8 mouse cellular contexts compared by ENCODE assay signal in genomic region chr11:117384897-117385296, GRCm38 (mm10).
DNase-seq lines count a peak whose midpoint lies in the region; ATAC-seq lines count a peak whose summit lies in the region.

No protein-coding gene starts in this region.

- WGBS in intestine, embryonic 15.5 days, result 2% methylated on average over 16 of the region's 16 CpGs
- WGBS in midbrain, embryonic 12.5 days, result 1% methylated on average over 16 of the region's 16 CpGs

- H3K4me1 ChIP-seq in intestine, embryonic 15.5 days (replicated peaks), result peaks cover 15% of the 10 kb centered on the region
- peaks cover 20% of the 10 kb centered on the region for H3K4me1 ChIP-seq in midbrain, embryonic 12.5 days

- H3K27me3 ChIP-seq in intestine, embryonic 15.5 days (replicated peaks), result peaks cover 14% of the 10 kb centered on the region
- H3K27me3 ChIP-seq in midbrain, embryonic 12.5 days, result peaks cover 60% of the 10 kb centered on the region

- H3K4me2 ChIP-seq in intestine, embryonic 15.5 days (replicated peaks), result peak overlapping the region; percentile 32
- H3K4me2 ChIP-seq in midbrain, embryonic 12.5 days (replicated peaks), result no peak overlapping the region

- no peak overlapping the region for H3K9ac ChIP-seq in intestine, embryonic 15.5 days
- H3K9ac ChIP-seq in midbrain, embryonic 12.5 days (replicated peaks), result no peak overlapping the region

- intact Hi-C loops in left cerebral cortex, postnatal 14 days (cut with DNase I), result loop anchor here (5.0 kb wide), 1 partner anchor 437 kb away; no protein-coding TSS in a partner anchor

- peak; percentile 52 for ATAC-seq in intestine, embryonic 15.5 days
- ATAC-seq in midbrain, embryonic 12.5 days (ENCODE audit: low FRiP score, low read depth), result peak; percentile 74
- ATAC-seq in erythroblast, adult 5-6 weeks (replicated peaks; ENCODE audit: low FRiP score, poor library complexity, severe bottlenecking), result no peak

- DNase-seq in adrenal gland, postnatal 10 days, result peak; percentile 95
- peak; percentile 87 for DNase-seq in embryo, embryonic 11.5 days (ENCODE audit: low read depth, low spot score)
- peak; percentile 77 to 88 for DNase-seq in gastrocnemius, postnatal 4 days (ENCODE audit: low spot score in 2 of 2)
- peak; percentile 96 to 98 for DNase-seq in left cerebral cortex, postnatal 14 days (ENCODE audit: low spot score in 2 of 2)
- DNase-seq in skeletal muscle tissue, adult 2 months (ENCODE audit: low read depth, low spot score), result peak; percentile 88

- H3K27ac ChIP-seq in intestine, embryonic 15.5 days, result peak overlapping the region; percentile 55
- no peak overlapping the region for H3K27ac ChIP-seq in midbrain, embryonic 12.5 days (replicated peaks)

- no peak overlapping the region for H3K4me3 ChIP-seq in intestine, embryonic 15.5 days (replicated peaks)
- H3K4me3 ChIP-seq in midbrain, embryonic 12.5 days, result no peak overlapping the region

- no peaks in the 10 kb centered on the region for H3K9me3 ChIP-seq in intestine, embryonic 15.5 days
- H3K9me3 ChIP-seq in midbrain, embryonic 12.5 days, result no peaks in the 10 kb centered on the region

- no peaks in the 10 kb centered on the region for H3K36me3 ChIP-seq in intestine, embryonic 15.5 days
- H3K36me3 ChIP-seq in midbrain, embryonic 12.5 days, result no peaks in the 10 kb centered on the region
